Mouse (Mus musculus) CH12.LX (cell line): ENCODE measurements at regions not wholly inside any gene's neighbourhood (a gene's known extent, or its start where the extent isn't known, plus 50 kb on each side); places are given as distances from the start of the nearest gene placed in this dataset.

Experiments used
- CTCF ChIP-seq, 2 experiments: IDR thresholded peaks in 1 of 2; conservative IDR thresholded peaks in 1 of 2; 2 replicates each; pipeline ENCODE4 v1.5.1; 2011 to 2012; ENCODE audit warnings: low read depth in 2 of 2, low read length in 2 of 2, improper control_type of control experiment in 1 of 2, inconsistent platforms in 1 of 2, mild to moderate bottlenecking in 1 of 2, moderate library complexity in 1 of 2
- EP300 ChIP-seq: IDR thresholded peaks from 2 replicates; pipeline ENCODE4 v1.6.1; 2011; ENCODE audit warnings: low read length, improper control_type of control experiment
- POLR2A ChIP-seq: IDR thresholded peaks from 2 replicates; pipeline ENCODE4 v1.6.1; 2011; ENCODE audit warnings: low read depth, mild to moderate bottlenecking, improper control_type of control experiment, low read length
- TBP ChIP-seq: conservative IDR thresholded peaks from 2 replicates; pipeline ENCODE4 v1.6.1; 2011; ENCODE audit warnings: low read depth, low read length, improper control_type of control experiment

DNA sequence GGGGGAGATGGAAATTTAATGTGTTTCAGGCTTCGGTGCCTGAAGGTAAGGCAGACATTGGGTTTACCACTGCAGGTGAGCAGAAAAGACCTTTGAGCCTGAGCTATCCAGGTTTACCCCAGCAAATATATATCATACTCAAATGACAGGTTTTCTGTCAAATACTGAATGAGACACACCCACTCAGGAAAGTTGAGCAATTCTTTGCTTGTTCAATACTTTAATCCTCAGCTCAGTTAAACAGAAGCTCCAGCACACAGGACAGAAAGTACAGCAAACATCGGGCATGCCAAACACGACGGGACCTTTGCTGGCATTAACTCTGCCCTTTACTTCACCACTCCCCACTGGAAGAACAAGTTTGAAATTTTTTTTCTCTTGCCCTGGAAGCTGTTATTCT is 307.9 kb downstream of the Btg1 start:
- TF ChIP-seq CTCF (conservative IDR thresholded peaks at IDR 0.05 in 1 of 2, IDR thresholded peaks at IDR 0.05 in 1 of 2; ENCODE audit: low read depth in 2 of 2, low read length in 2 of 2) (no peak), POLR2A (no peak), EP300 (no peak), TBP (no peak)
